Mouse (Mus musculus) stomach, embryonic 15.5 days (tissue): ENCODE measurements around the gene Fam69a. TPM values are rescaled to one million over a fixed set of nuclear protein-coding genes. Genes with fewer than 3 reads are reported as not detected.
"Not testable (repeated sequence)": the region's sequence is repeated elsewhere in the genome, so short reads cannot be mapped to it uniquely, and the experiment has no call there.

Source experiments
- ATAC-seq: fragments of 200-750 bp; cut with Nextera tagmentation; 2 replicates; pipeline ENCODE4 v1.8.0; 2017; ENCODE audit warnings: low read depth, moderate number of reproducible peaks, moderate TSS enrichment; ENCODE audit not compliant: insufficient read depth, low FRiP score
- H3K27ac ChIP-seq: fragments of 300-500 bp; sonication (generic); 2 replicates; pipeline ENCODE4 v1.5.1; 2015; ENCODE audit warnings: mild to moderate bottlenecking, inconsistent platforms
- H3K27me3 ChIP-seq: fragments of 300-500 bp; sonication (generic); replicated peaks from 2 replicates; pipeline ENCODE4 v1.6.1; 2015; ENCODE audit warnings: inconsistent platforms
- H3K36me3 ChIP-seq: fragments of 300-500 bp; sonication (generic); 2 replicates; pipeline ENCODE4 v1.6.1; 2015; ENCODE audit warnings: inconsistent platforms
- H3K4me1 ChIP-seq: fragments of 300-500 bp; sonication (generic); 2 replicates; pipeline ENCODE4 v1.6.1; 2015; ENCODE audit warnings: inconsistent platforms
- H3K4me2 ChIP-seq: fragments of 300-500 bp; sonication (generic); 2 replicates; pipeline ENCODE4 v1.6.1; 2015; ENCODE audit warnings: mild to moderate bottlenecking, inconsistent platforms
- H3K4me3 ChIP-seq: fragments of 300-500 bp; sonication (generic); replicated peaks from 2 replicates; pipeline ENCODE4 v1.5.1; 2015; ENCODE audit warnings: inconsistent platforms
- H3K9ac ChIP-seq: fragments of 300-500 bp; sonication (generic); 2 replicates; pipeline ENCODE4 v1.6.1; 2015; ENCODE audit warnings: inconsistent platforms
- H3K9me3 ChIP-seq: fragments of 300-500 bp; sonication (generic); 2 replicates; pipeline ENCODE4 v1.6.1; 2016; ENCODE audit warnings: inconsistent platforms
- WGBS: fragments of 180-500 bp; shearing (Covaris S2); methylation state at CpG from one replicate; pipeline ENCODE4 v1.1.7; 2015; 5-methylcytosine and 5-hydroxymethylcytosine counted together
- polyA plus RNA-seq: library from polyadenylated mRNA; unstranded; fragments of >200 nt; fragmentation: Nextera tagmentation; extraction: Ambion mirVana; gene quantifications from 2 replicates; pipeline ENCODE4 v1.2.1, GENCODE M21; 2015

The Fam69a gene
- polyA plus RNA-seq, 1 experiment from 2014 or later, result 24.1 TPM

DNA sequence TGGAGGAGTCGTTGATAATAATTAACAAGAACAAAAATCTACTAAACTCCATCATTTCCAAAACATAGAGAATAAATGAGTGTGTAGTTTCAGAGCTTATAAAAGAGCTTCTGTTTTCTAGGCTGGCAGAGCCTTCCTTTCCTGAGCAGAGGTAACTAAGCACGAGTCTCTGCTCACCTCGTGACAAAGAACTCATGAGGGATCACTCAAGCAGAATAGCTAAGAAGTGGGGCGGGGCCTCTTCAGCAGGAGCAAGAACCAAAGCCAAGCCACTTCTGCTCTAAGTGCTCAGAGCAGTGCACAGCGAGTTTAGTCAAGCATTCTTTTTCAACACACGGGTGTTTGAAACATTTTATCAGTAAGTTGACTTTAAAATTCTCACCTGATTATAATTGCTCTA, 45.7 kb downstream of the Fam69a start:
- no peaks in the 10 kb centered on the region for H3K27me3 ChIP-seq
- no peaks in the 10 kb centered on the region for H3K36me3 ChIP-seq
- ATAC-seq, result no peak
- H3K9me3 ChIP-seq, result no peaks in the 10 kb centered on the region
- H3K27ac ChIP-seq, result no peak overlapping the region
- no peak overlapping the region for H3K4me2 ChIP-seq
- H3K9ac ChIP-seq, result no peak overlapping the region
- H3K4me1 ChIP-seq, result no peaks in the 10 kb centered on the region
- WGBS, result 39% methylated on average over 6 of the region's 6 CpGs
- no peak overlapping the region for H3K4me3 ChIP-seq

GRCm38 (mm10) chr5:107939701-107940100, 47.2 kb downstream of the Fam69a start:
- Histone ChIP-seq H3K4me2 (no peak overlapping the region), H3K9ac (no peak overlapping the region), H3K4me1 (no peaks in the 10 kb centered on the region), H3K27ac (no peak overlapping the region), H3K4me3 (no peak overlapping the region), H3K9me3 (no peaks in the 10 kb centered on the region), H3K27me3 (no peaks in the 10 kb centered on the region), H3K36me3 (no peaks in the 10 kb centered on the region)
- WGBS, result 75% methylated on average over 3 of the region's 3 CpGs
- 0 out of 2 replicates have a peak, but pooled peaks have one; percentile 35 for ATAC-seq

GRCm38 (mm10) chr5:107938886-107939285, 48.0 kb downstream of the Fam69a start:
- no peaks in the 10 kb centered on the region for H3K36me3 ChIP-seq
- no peak overlapping the region for H3K4me2 ChIP-seq
- ATAC-seq, result no peak
- 89% methylated on average over 2 of the region's 2 CpGs for WGBS
- H3K9me3 ChIP-seq, result no peaks in the 10 kb centered on the region
- no peaks in the 10 kb centered on the region for H3K4me1 ChIP-seq
- no peak overlapping the region for H3K27ac ChIP-seq
- H3K9ac ChIP-seq, result no peak overlapping the region
- H3K27me3 ChIP-seq, result no peaks in the 10 kb centered on the region
- no peak overlapping the region for H3K4me3 ChIP-seq

DNA sequence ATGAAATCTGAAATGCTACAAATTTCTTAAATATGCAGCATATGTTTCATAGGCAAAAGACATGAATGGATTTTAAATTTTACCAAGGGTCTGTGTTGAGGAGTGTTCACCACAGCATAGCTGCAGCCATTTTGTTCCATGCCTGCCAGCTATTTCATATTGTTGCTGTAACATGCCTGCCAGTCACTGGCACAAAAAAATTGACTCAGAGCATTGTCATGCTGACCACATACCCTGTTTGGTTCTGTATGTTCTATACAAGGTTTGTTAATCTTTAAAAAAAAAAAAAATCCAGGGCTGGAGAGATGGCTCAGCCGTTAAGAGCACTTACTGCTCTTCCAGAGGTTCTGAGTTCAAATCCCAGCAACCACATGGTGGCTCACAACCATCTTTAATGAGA, 48.4 kb downstream of the Fam69a start:
- H3K27ac ChIP-seq, H3K9me3 ChIP-seq, ATAC-seq, H3K4me1 ChIP-seq, H3K36me3 ChIP-seq, H3K4me2 ChIP-seq, H3K4me3 ChIP-seq, H3K9ac ChIP-seq, H3K27me3 ChIP-seq: not testable (repeated sequence)
- 82% methylated on average over 1 of the region's 1 CpGs for WGBS

DNA sequence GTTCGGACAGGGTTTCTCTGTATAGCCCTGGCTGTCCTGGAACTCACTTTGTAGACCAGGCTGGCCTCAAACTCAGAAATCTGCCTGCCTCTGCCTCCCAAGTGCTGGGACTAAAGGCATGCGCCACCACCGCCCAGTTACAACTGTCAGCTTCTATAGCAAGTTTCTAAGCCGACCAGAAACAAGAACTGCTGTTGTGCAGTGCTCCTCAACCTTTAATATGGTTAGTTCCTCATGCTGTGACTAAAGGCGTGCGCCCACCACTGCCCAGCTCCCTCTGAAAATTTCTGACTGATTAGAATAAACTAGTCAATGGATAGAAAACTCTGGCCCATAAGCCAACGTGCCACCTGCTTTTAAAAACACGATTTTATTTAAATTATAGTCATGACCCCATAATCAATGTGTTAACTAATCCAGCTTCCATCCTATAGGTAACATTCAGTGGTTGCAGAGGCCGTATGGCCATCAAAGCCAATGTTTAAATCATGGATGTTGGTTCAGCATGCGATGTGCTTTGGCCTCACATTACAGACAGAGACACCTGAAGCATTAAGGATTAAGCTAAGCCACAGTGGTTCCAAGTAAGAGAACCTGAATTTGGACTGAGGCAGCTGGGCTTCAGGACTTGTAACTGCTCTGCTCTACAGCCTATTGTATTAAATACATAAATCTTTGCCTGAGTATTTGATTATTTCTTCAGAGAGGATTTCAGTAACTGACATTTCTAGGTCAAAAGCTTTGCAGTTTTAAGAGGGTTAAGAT, 50.1 kb downstream of the Fam69a start:
- Histone ChIP-seq H3K27me3 (no peaks in the 10 kb centered on the region), H3K4me1 (no peaks in the 10 kb centered on the region), H3K4me2 (no peak overlapping the region), H3K27ac (no peak overlapping the region), H3K9ac (no peak overlapping the region), H3K4me3 (no peak overlapping the region), H3K9me3 (no peaks in the 10 kb centered on the region), H3K36me3 (no peaks in the 10 kb centered on the region)
- 89% methylated on average over 10 of the region's 10 CpGs for WGBS
- no peak for ATAC-seq

- no peaks in the 10 kb centered on the region for H3K9me3 ChIP-seq
- WGBS, result 90% methylated on average over 10 of the region's 10 CpGs
- no peak overlapping the region for H3K4me3 ChIP-seq
- no peak overlapping the region for H3K9ac ChIP-seq
- H3K36me3 ChIP-seq, result no peaks in the 10 kb centered on the region
- no peak for ATAC-seq
- H3K4me1 ChIP-seq, result no peaks in the 10 kb centered on the region
- H3K27me3 ChIP-seq, result no peaks in the 10 kb centered on the region
- no peak overlapping the region for H3K4me2 ChIP-seq
- H3K27ac ChIP-seq, result no peak overlapping the region
These were observed 51.9 kb downstream of the Fam69a start for GRCm38 (mm10) chr5:107934770-107935543.

- no peaks in the 10 kb centered on the region for H3K27me3 ChIP-seq
- H3K4me1 ChIP-seq, result no peaks in the 10 kb centered on the region
- H3K4me2 ChIP-seq, result no peak overlapping the region
- H3K9ac ChIP-seq, result no peak overlapping the region
- no peak overlapping the region for H3K4me3 ChIP-seq
- 72% methylated on average over 4 of the region's 4 CpGs for WGBS
- no peak for ATAC-seq
- H3K9me3 ChIP-seq, result no peaks in the 10 kb centered on the region
- no peaks in the 10 kb centered on the region for H3K36me3 ChIP-seq
- H3K27ac ChIP-seq, result no peak overlapping the region
These were observed 53.5 kb downstream of the Fam69a start for GRCm38 (mm10) chr5:107933202-107933974.

DNA sequence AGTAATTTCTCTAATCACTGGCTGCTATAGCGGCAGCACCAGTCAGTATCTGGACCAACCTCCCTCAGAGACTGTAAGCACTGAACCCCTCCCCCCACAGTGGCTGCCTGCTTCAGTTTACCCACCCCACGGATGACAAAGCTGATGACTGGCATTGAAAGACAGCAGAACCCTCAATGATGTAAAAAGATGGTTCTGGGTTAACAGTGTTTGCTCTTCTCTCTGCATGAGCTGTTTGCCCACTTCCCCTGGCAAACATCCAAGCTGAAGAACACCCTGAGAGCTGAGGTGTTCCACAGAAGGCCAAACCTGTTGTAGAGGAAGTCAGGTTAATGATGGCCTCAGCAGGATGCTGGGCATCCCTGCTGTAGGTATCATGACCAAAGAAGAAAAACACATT, 54.3 kb downstream of the Fam69a start:
- no peak overlapping the region for H3K4me2 ChIP-seq
- 44% methylated on average over 2 of the region's 2 CpGs for WGBS
- no peaks in the 10 kb centered on the region for H3K9me3 ChIP-seq
- H3K36me3 ChIP-seq, result no peaks in the 10 kb centered on the region
- no peak overlapping the region for H3K27ac ChIP-seq
- no peaks in the 10 kb centered on the region for H3K27me3 ChIP-seq
- H3K9ac ChIP-seq, result no peak overlapping the region
- H3K4me3 ChIP-seq, result no peak overlapping the region
- no peaks in the 10 kb centered on the region for H3K4me1 ChIP-seq
- no peak for ATAC-seq

- Histone ChIP-seq H3K9me3 (no peaks in the 10 kb centered on the region), H3K4me3 (no peak overlapping the region), H3K27ac (no peak overlapping the region), H3K36me3 (no peaks in the 10 kb centered on the region), H3K4me2 (no peak overlapping the region), H3K27me3 (no peaks in the 10 kb centered on the region), H3K9ac (no peak overlapping the region), H3K4me1 (no peaks in the 10 kb centered on the region)
- 65% methylated on average over 11 of the region's 11 CpGs for WGBS
- ATAC-seq, result no peak
These were observed 60.2 kb downstream of the Fam69a start for GRCm38 (mm10) chr5:107926550-107927249.

DNA sequence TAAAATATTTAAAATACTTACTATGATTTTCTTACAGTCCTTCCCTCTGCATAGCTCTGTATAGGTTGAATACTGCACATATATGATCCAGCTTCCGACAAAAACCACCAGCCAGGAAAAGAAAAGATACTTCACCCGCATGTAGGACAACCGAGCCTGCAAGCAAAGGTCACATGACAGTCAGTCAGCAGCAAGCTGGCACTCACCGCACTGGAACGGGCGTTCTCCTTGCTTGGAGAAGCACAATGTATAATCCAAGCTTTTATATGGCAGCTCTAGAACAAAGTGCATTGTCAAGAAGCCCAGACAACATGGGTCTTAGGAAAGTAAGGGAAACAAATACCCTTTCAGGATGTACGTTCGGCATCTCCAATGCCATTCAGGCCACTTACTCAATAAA, 62.3 kb downstream of the Fam69a start:
- no peak overlapping the region for H3K4me2 ChIP-seq
- no peak for ATAC-seq
- H3K4me3 ChIP-seq, result no peak overlapping the region
- no peaks in the 10 kb centered on the region for H3K36me3 ChIP-seq
- H3K27me3 ChIP-seq, result no peaks in the 10 kb centered on the region
- 80% methylated on average over 8 of the region's 8 CpGs for WGBS
- no peaks in the 10 kb centered on the region for H3K4me1 ChIP-seq
- no peaks in the 10 kb centered on the region for H3K9me3 ChIP-seq
- no peak overlapping the region for H3K27ac ChIP-seq
- no peak overlapping the region for H3K9ac ChIP-seq

- no peaks in the 10 kb centered on the region for H3K4me1 ChIP-seq
- no peak for ATAC-seq
- 90% methylated on average over 1 of the region's 1 CpGs for WGBS
- H3K27me3 ChIP-seq, result no peaks in the 10 kb centered on the region
- H3K9me3 ChIP-seq, result no peaks in the 10 kb centered on the region
- H3K4me3 ChIP-seq, result no peak overlapping the region
- H3K4me2 ChIP-seq, result no peak overlapping the region
- no peak overlapping the region for H3K27ac ChIP-seq
- no peaks in the 10 kb centered on the region for H3K36me3 ChIP-seq
- no peak overlapping the region for H3K9ac ChIP-seq
These were observed 64.0 kb downstream of the Fam69a start for GRCm38 (mm10) chr5:107922836-107923235.
